Mouse (Mus musculus): Measurements from ENCODE around the gene Gm43517.

Gm43517 gene

DNA sequence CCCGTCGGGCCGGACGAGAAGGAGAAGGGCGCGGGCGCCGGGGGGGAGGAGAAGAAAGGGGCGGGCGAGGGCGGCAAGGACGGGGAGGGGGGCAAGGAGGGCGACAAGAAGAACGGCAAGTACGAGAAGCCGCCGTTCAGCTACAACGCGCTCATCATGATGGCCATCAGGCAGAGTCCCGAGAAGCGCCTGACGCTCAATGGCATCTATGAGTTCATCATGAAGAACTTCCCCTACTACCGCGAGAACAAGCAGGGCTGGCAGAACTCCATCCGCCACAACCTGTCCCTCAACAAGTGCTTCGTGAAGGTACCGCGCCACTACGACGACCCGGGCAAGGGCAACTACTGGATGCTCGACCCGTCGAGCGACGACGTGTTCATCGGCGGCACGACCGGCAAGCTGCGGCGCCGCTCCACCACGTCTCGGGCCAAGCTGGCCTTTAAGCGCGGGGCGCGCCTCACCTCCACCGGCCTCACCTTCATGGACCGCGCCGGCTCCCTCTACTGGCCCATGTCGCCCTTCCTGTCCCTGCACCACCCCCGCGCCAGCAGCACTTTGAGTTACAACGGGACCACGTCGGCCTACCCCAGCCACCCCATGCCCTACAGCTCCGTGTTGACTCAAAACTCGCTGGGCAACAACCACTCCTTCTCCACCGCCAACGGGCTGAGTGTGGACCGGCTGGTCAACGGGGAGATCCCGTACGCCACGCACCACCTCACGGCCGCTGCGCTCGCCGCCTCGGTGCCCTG is at the start of gene Gm43517:
TSS of gene Gm43517 (plus strand) at position 299 of the 755 bp plus-strand sequence.
- CTCF ChIA-PET = no interaction called here

DNA sequence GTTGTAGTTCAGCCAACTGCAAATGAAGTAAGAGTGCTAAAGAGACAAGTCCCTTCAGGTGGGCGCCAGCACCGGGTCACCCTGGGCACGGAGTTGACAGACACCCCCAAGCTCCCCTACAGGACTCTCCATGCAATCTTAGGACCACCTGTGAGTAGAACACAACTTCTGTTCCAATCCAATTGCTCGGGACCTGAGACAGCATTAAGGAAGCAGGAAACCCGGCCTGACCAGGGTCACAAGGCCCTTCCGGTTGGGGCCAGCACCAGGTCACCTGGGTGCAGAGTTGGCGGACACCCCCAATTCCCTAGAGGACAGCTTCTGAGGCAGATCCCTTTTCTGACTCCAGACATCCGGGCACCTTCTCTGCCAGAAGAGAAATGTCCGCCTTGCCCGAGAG is 35.3 kb upstream of the Gm43517 start:
- CTCF ChIA-PET = no interaction called here

GRCm38 (mm10) chr12:49368931-49369330 is 16.0 kb upstream of the Gm43517 start:
- CTCF ChIA-PET = no interaction called here

DNA sequence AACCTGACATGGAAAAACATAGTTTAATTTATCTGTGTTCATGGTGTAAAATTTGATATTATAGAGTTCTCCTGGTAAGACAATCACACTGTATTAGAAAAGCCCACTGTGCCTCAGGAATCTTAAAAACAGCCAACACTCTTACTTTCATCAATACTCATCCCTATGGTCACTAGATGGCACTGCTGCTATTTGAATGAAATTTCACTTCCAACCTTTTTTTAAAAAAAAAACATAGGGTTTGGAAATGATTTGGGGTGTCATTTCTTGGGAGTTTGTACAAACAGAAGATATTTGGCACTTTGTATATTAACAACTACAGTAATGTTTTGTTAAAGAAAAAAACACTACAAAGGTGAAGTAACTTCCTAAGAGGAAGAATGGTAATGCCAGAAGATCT is 12.8 kb upstream of the Gm43517 start:
- CTCF ChIA-PET = interaction anchor here (0.5 kb wide), 1 partner anchor 62 kb away, joined by 3 read pairs; no protein-coding TSS in a partner anchor

- CTCF ChIA-PET = no interaction called here
These were observed 11.8 kb upstream of the Gm43517 start for GRCm38 (mm10) chr12:49373176-49373575.

DNA sequence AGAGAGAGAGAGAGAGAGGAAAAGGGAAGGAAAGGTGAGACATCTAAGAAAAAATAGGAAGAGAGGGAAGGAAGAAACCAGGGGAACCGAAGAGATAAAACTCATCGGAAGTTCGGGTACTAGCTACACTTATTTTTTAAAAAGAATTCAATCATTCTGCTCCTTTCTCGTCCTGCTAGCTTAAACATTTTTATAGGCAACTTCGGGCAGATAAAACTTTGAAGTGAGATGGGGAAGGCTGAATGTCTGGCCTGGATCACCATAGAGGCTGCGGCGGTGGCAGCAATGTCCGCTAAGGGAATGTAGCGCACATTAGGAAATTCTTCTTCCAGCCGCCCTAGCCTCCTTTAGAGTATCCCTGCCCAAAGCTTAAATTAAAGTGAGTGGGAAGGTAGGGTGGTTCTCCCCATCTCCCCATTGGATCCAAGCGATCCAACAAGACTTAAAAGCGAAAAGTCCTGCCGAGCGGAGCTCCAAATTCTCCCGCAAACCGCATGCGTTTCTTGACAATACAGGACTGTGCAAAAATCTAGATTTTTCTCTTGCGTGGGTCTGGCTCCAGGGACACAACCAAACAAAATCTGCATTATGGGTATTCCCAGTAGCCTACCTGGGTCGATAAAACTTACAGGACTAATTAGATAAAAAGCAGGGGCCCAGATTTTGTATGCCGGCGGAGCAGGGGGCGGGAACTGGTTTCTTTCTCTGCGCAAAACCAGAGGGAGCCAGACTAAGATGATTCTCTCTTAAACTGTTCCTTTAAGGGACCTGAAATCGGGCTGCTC is 11.0 kb upstream of the Gm43517 start:
- CTCF ChIA-PET = no interaction called here

DNA sequence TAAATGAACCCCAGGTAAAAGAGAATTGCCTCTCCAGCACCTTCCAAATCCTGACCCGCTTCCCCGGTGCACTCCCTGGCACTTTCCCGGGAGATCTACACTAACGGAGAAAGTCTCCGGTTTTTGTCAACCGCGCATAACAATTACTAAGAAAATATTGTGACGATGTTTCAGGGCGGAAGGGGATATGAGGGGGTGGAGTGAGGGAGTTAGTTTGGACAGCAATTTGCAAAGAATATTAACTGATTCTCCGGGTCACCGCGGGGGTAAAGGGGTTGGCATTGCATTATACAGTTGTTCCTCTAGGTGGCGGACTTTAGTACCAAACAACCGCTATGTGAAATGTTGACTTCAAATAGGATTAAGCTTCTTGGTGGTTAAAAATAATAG is 10.4 kb upstream of the Gm43517 start:
- CTCF ChIA-PET = no interaction called here

- CTCF ChIA-PET = no interaction called here
These were observed 9.3 kb upstream of the Gm43517 start for GRCm38 (mm10) chr12:49375427-49376317.

DNA sequence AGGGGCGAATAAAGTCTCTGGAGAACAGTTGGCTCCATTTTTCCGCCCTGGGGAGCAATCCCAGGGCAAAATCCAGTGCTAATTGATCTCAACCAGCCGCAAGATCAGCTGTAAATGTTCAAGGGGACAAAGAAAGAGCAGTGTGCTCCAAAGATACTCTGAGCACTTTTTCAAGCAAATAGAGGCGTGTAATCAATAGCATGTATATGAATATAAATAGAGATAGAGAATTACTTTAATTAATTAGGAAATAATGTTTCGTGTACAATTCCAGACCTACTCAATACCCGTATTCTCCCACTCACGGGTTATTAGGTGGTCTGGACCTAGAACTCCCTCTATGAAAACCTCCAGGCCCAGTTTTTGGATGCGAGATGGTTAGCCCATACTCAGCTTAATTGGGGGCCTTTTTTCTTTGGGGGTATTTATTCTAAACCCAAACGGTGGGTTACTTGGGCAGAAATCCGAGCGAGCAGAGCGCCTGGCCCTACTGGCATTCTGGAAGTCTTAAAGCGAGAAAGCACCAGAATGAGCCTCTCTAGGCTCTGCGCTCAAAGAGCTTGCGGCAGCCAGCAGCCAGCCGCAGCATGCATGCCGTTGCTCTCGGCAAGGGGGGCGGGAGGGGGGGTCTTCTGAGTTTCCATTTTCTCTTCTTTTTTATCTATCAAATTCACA is 8.5 kb upstream of the Gm43517 start:
- CTCF ChIA-PET = no interaction called here

DNA sequence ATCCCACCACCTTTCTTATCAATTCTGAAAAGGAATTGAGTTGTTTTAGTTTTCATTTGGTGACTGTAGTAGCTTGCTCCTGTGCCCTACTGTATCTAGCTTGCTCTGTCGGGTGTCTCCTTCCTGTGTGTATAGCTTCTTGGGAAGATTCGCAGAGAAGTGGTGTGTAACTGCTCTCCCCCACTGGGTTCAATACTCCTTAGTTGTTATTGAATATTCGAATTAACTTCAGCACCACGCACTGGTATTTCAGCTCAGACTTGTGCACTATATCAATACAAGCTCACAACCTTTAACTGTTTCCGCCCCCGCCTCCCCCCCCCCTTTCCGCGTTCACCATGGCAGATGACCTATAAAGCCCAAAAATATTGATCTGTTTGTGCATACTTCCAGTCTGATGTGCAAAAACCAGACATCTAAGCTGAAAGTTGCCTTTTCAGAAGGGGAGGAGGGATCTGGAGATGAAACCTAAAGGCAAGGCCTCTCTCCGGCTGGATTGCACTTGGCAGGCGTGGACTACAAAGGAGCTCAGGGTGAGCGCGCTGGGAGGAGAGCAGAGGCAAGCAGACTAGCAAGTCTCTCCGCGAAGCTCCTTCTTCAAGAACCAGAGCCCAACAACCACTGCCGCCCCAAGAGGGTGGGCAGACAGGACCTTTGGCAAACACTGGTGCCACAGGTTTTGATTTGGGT is 7.5 kb upstream of the Gm43517 start:
- CTCF ChIA-PET = no interaction called here

GRCm38 (mm10) chr12:49378920-49379319 is 6.1 kb upstream of the Gm43517 start:
- CTCF ChIA-PET = no interaction called here

DNA sequence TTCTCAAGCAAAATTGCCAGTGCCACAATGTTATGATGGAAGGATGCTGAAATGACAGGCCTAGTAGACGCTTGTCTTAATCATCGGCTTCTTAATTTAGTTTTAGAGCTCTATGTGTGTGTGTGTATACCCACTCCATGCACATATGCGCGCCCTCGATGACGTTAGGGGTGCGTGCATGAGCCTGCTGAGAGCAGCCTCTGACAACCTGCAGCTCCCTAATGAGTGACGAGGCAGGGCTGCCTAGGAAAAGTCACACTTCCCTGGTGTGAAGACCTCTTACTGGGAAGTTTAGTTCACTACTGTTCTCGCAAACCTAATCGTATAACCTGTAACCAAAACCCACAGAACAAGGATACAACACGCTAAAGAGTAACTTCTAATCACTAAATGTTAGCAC is 5.5 kb upstream of the Gm43517 start:
- CTCF ChIA-PET = no interaction called here

- CTCF ChIA-PET = no interaction called here
These were observed 4.5 kb upstream of the Gm43517 start for GRCm38 (mm10) chr12:49380442-49380841.

DNA sequence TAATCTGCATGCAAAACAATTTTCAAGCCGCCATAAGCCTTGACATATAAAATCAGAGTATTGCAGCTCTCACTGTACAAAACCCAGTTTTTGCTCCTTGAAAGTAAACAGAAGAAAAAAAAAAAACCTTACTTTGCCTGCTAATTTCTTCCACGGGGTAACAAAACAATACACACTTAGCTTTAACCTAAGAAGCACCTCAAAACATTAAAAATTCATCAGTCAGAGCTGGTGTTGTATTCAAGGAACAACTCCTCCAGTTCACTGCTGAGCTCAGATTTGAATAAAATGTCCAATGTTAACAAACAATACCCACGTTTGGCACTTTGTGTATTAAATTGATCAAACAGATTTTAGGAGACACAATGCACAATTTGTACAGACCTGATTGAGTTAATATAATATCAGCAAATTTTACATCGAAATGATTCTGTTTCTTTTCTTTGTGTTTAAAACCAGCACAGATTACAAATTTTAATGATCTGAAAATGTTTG is 3.9 kb upstream of the Gm43517 start:
- CTCF ChIA-PET = no interaction called here

DNA sequence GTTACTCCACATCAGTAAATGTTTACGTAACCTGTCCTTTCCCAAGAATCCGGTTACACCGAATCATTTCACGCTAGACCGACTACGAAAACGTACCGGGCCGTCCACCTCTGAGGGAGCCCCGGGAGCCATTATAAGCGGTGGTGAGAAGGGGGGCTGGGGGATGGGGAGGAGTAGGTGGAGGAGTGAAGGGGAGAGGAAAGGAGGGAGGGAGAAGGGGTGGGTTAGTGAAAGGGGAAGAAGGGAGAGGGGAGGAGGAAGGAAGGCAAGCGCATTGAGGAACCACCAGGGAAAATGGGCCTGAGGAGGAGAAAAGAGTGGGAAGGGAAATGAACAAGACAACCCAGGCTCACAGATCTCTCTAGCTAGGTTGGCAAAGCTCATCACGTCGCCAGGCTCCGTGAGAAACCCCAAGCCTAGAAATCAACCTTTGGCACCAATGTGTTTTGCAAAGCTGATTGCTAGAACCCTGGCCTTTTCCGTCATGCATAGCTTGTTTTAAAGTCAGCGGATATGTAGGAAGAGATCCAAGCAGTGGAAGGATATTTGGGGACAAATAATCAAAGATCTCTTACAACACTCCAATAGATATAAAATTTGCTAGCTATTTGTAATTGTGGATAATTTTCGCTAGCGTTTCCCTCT is 3.1 kb upstream of the Gm43517 start:
- CTCF ChIA-PET = no interaction called here

DNA sequence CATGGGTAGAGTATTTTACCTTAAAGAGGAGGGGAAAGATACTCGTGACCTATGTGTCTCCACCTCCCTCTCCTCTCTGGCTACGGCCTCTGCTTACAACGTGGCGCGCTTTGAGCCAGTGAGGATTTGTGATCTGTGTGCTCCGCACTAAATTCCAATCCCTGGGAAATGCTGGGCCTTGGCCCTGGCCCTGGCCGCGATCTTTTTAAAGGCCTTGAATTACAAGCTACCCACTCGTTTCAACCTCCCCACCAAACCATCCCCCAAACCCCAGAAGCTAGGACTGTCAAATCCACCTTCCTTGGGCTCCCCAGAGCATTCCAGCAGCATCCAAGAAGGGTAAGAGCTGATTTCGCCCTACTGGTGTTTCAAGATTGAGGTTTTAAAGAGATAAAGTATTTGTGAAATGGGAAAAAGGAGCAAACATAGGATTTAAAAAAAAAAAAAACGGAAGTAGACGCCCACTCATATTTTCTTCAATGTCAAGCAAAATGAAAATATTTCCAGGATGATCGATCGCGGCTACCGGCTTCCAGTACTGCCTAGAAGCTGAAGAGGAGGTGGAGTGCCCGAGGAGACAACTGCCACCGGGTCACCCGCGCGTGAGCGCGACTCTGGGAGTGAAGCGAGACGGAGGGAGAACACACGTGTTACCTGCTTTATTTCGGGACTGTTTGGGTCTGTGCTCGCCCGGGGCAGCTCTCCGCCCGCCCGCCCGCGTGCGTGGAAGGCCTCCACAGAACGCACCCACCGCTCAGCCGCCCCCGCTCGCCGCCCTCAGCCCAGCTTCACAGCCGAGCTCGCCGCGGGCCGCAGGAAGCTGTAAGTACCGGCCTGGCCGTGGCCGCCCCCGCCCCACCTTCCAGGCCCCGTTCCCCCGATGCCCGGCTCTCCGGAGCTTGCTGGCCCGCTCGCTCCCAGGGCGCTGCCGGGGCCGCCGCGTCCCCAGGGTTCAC is 2.1 kb upstream of the Gm43517 start, which contains the start of gene Foxg1:
TSS of gene Foxg1 (plus strand) at position 96 of the 956 bp plus-strand sequence.
- CTCF ChIA-PET = no interaction called here

- CTCF ChIA-PET = no interaction called here
These were observed 1.3 kb upstream of the Gm43517 start for GRCm38 (mm10) chr12:49383521-49384133.

DNA sequence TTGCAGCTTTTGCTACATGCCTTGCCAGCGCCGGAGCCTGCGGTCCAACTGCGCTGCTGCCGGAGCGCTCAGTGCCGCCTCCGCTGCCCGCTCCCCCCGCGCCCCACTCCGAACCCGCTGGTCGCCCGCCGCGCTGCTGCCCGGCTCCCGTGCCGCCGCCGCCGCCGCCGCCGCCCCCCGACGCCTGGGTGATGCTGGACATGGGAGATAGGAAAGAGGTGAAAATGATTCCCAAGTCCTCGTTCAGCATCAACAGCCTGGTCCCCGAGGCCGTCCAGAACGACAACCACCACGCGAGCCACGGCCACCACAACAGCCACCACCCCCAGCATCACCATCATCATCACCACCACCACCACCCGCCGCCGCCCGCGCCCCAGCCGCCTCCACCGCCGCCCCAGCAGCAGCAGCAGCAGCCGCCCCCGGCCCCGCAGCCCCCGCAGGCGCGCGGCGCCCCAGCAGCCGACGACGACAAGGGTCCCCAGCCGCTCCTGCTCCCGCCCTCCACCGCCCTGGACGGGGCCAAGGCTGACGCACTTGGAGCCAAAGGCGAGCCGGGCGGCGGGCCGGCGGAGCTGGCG is 589 bp upstream of the Gm43517 start:
- CTCF ChIA-PET = no interaction called here

GRCm38 (mm10) chr12:49385631-49385990 is 637 bp downstream of the Gm43517 start:
- CTCF ChIA-PET = no interaction called here

All from spleen, embryonic (tissue).